In the genomic region with DNA sequence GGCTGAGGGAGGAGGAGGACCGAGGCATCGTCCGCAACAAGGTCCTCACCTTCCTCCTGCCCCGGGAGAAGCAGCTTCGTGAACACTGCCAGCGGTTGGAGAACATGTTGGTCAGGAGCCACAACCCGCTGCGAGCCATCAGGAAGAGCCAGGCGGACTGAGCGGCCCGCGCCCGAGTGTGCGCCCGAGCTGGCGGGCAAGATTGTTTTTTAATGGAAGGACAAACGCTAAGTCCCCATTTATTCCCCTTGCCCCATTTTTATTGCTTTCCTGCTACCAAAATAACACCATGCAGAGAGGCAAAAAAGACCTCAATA, we compare ENCODE assay signal across 10 mouse cellular contexts. TPM values are rescaled to one million over a fixed set of nuclear protein-coding genes. Genes with fewer than 3 reads are reported as not detected.
DNase-seq lines count a peak whose midpoint lies in the region; ATAC-seq and TF ChIP-seq lines count a peak whose summit lies in the region.
"Had no signal": no experiment of that assay in that cellular context is flagged by ENCODE, and none has a peak within 500 bp of the region (broad histone marks: within the 10 kb centered on the region; RNA-seq: fewer than 3 reads in every experiment).

No protein-coding gene starts in this region.

- intact Hi-C loops in heart, postnatal 25 days (cut with DNase I) = loop anchor here (5.0 kb wide), 2 partner anchors 118 to 528 kb away; no protein-coding TSS in a partner anchor

- peak overlapping the region; percentile 49 for H3K4me3 ChIP-seq in heart, embryonic 10.5 days
- peak overlapping the region; percentile 41 for H3K4me3 ChIP-seq in neural tube, embryonic 11.5 days (ENCODE audit: low read depth, low read length)
- H3K4me3 ChIP-seq in limb, embryonic 14.5 days (replicated peaks; ENCODE audit: low read length) = peak overlapping the region; percentile 28

- peak overlapping the region; percentile 79 for H3K9ac ChIP-seq in neural tube, embryonic 11.5 days (ENCODE audit: low read length)
- H3K9ac ChIP-seq in limb, embryonic 14.5 days (ENCODE audit: low read depth, low read length, severe bottlenecking) = peak overlapping the region; percentile 26; the same call in 1 of the 2 replicates

- no peaks in the 10 kb centered on the region for H3K36me3 ChIP-seq in heart, embryonic 10.5 days
- H3K36me3 ChIP-seq in neural tube, embryonic 11.5 days (ENCODE audit: control insufficient read depth, insufficient read depth, low read length) = no peaks in the 10 kb centered on the region
- no peaks in the 10 kb centered on the region for H3K36me3 ChIP-seq in limb, embryonic 14.5 days (ENCODE audit: control insufficient read depth, insufficient read depth, low read length)

- WGBS in heart, embryonic 10.5 days = 29% methylated on average over 17 of the region's 17 CpGs
- WGBS in neural tube, embryonic 11.5 days = 22% methylated on average over 17 of the region's 17 CpGs
- WGBS in limb, embryonic 14.5 days = 27% methylated on average over 16 of the region's 17 CpGs

- no peak for TF ChIP-seq POLR2A in limb, embryonic 14.5 days (IDR thresholded peaks at IDR 0.05; ENCODE audit: borderline replicate concordance, extremely low read depth, insufficient read depth, insufficient read length)

- no peaks in the 10 kb centered on the region for H3K9me3 ChIP-seq in heart, embryonic 10.5 days
- H3K9me3 ChIP-seq in neural tube, embryonic 11.5 days (ENCODE audit: control insufficient read depth, low read length) = no peaks in the 10 kb centered on the region
- no peaks in the 10 kb centered on the region for H3K9me3 ChIP-seq in limb, embryonic 14.5 days (ENCODE audit: control insufficient read depth, low read length)

- ATAC-seq in neural tube, embryonic 11.5 days (ENCODE audit: insufficient read depth, low FRiP score, low TSS enrichment) = no peak
- no peak for ATAC-seq in limb, embryonic 14.5 days (ENCODE audit: low FRiP score, low read depth)

- DNase-seq in heart, embryonic 10.5 days (ENCODE audit: low spot score) = no peak
- DNase-seq in heart, postnatal 25 days (ENCODE audit: low spot score) = no peak
- no peak for DNase-seq in neural tube, embryonic 11.5 days (ENCODE audit: low spot score)
- no peak for DNase-seq in neural tube, embryonic 10.5 days (ENCODE audit: extremely low spot score, low spot score)
- DNase-seq in limb, embryonic 14.5 days (ENCODE audit: low spot score) = no peak
- peak; percentile 25 for DNase-seq in testis, postnatal 14 days (ENCODE audit: low spot score)
- DNase-seq in right cerebral cortex, postnatal 10 days (ENCODE audit: low spot score in 2 of 2) = no peak
- no peak for DNase-seq in thymus, postnatal 14 days
- DNase-seq: adrenal gland, adult 2 months had no signal

- H3K27me3 ChIP-seq in heart, embryonic 10.5 days (ENCODE audit: insufficient read depth, poor library complexity, severe bottlenecking) = no peaks in the 10 kb centered on the region
- no peaks in the 10 kb centered on the region for H3K27me3 ChIP-seq in neural tube, embryonic 11.5 days (ENCODE audit: control insufficient read depth, insufficient read depth, low read length)
- no peaks in the 10 kb centered on the region for H3K27me3 ChIP-seq in limb, embryonic 14.5 days (ENCODE audit: control insufficient read depth, insufficient read depth, low read length)

- H3K27ac ChIP-seq in heart, embryonic 10.5 days = peak overlapping the region; percentile 83
- H3K27ac ChIP-seq in neural tube, embryonic 11.5 days (ENCODE audit: low read depth, low read length) = peak overlapping the region; percentile 91
- no peak overlapping the region for H3K27ac ChIP-seq in limb, embryonic 14.5 days (replicated peaks; ENCODE audit: low read depth, low read length)

- peaks cover 69% of the 10 kb centered on the region for H3K4me1 ChIP-seq in heart, embryonic 10.5 days
- H3K4me1 ChIP-seq in neural tube, embryonic 11.5 days (ENCODE audit: control insufficient read depth, insufficient read depth, low read length) = peaks cover 30% of the 10 kb centered on the region
- H3K4me1 ChIP-seq in limb, embryonic 14.5 days (ENCODE audit: control insufficient read depth, insufficient read depth, low read length) = peaks cover 5% of the 10 kb centered on the region

- peak overlapping the region; percentile 46 for H3K4me2 ChIP-seq in neural tube, embryonic 11.5 days (ENCODE audit: low read depth)
- H3K4me2 ChIP-seq in limb, embryonic 14.5 days (replicated peaks; ENCODE audit: low read depth, low read length, severe bottlenecking) = peak overlapping the region; percentile 52

RNA-seq across cellular contexts. Expression of gene Ccdc182, which starts 0.5 kb away (rescaled TPM):
- polyA plus RNA-seq in heart, embryonic 10.5 days (2016; fragmentation: Nextera tagmentation; extraction: Ambion mirVana) = 0.18 TPM in 1 of 2 replicates, not detected in the other
- total RNA-seq in heart, postnatal 25 days (2021) = not detected
- 17.9 and 18.4 TPM in 2 replicates for polyA plus RNA-seq in neural tube, embryonic 11.5 days (2014; fragmentation: Nextera tagmentation; extraction: Ambion mirVana)
- polyA plus RNA-seq in limb, embryonic 14.5 days (2012; rRNA removed) = 0.08 and 0.10 TPM in 2 replicates
- polyA plus RNA-seq in limb, embryonic 14.5 days (2014; fragmentation: Nextera tagmentation; extraction: Ambion mirVana) = not detected in 2 replicates
- total RNA-seq: adrenal gland, adult 2 months had no signal
- polyA plus RNA-seq: adrenal gland, adult 2 months; large intestine, adult 2 months had no signal

Comparison
In these comparisons a context has a peak if more than half of its experiments do, and no peak if none do; other contexts are left out.
1. RNA of gene Ccdc182, which starts 0.5 kb away (polyA plus RNA-seq): 17.9 to 18.4 TPM in neural tube, embryonic 11.5 days; 0.18 TPM in heart, embryonic 10.5 days and 0.08 to 0.10 TPM in limb, embryonic 14.5 days; every median in the first group is over 10 times any median in the second.
2. Peak in every context shown above with its lines, with median percentiles within 50 percentile points of each other: H3K4me3 ChIP-seq.